In the genomic region with DNA sequence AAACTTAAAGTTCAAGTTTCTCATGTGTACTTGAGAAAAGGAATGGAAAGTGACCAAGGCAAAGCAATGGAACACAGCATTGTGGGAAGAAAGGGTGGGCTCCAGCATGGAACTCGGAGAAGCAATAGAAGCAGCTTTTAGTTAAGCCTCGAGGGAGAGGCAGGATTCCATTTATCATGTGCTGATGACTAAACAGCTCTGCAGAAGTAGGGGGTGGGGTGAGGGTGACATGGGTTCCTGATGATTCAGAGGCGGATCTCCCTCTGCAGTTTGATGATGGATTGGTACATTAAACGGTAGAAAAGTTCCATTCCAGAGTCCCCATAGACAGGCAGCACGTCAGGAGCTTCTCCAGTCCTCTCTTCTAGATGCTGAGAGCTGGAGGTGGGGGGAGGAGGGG, we compare ENCODE assay signal across 17 mouse cellular contexts. TPM values are rescaled to one million over a fixed set of nuclear protein-coding genes. Genes with fewer than 3 reads are reported as not detected.
A peak's percentile ranks its signal among the peaks of the same experiment; 100 is the strongest.
DNase-seq lines count a peak whose midpoint lies in the region; ATAC-seq and TF ChIP-seq lines count a peak whose summit lies in the region.
"Had no signal": no experiment of that assay in that cellular context is flagged by ENCODE, and none has a peak within 500 bp of the region (broad histone marks: within the 10 kb centered on the region; RNA-seq: fewer than 3 reads in every experiment).

No protein-coding gene starts in this region.

- no peaks in the 10 kb centered on the region for H3K27me3 ChIP-seq in limb, embryonic 14.5 days (ENCODE audit: control insufficient read depth, insufficient read depth, low read length)
- H3K27me3 ChIP-seq in limb, embryonic 10.5 days (ENCODE audit: low read depth, poor library complexity, severe bottlenecking): no peaks in the 10 kb centered on the region
- no peaks in the 10 kb centered on the region for H3K27me3 ChIP-seq in Patski
- H3K27me3 ChIP-seq: embryonic facial prominence, embryonic 15.5 days; midbrain, embryonic 15.5 days; stomach, embryonic 15.5 days had no signal

- no peak for ATAC-seq in limb, embryonic 14.5 days (ENCODE audit: low FRiP score, low read depth)
- ATAC-seq in Patski: peak; percentile 76
- ATAC-seq: midbrain, embryonic 15.5 days had no signal

- no peak overlapping the region for H3K27ac ChIP-seq in limb, embryonic 14.5 days (replicated peaks; ENCODE audit: low read depth, low read length)
- H3K27ac ChIP-seq in limb, embryonic 10.5 days: no peak overlapping the region
- peak overlapping the region; percentile 59 for H3K27ac ChIP-seq in embryonic fibroblast, embryonic 13.5 days (ENCODE audit: insufficient read depth, low read length)
- H3K27ac ChIP-seq: embryonic facial prominence, embryonic 15.5 days; midbrain, embryonic 15.5 days; stomach, embryonic 15.5 days had no signal

- in situ Hi-C loops in Patski (cut with MboI; ENCODE audit: low pct_unique_long_range_greater_than_20kb): no loop called here

- no peaks in the 10 kb centered on the region for H3K4me1 ChIP-seq in limb, embryonic 14.5 days (ENCODE audit: control insufficient read depth, insufficient read depth, low read length)
- H3K4me1 ChIP-seq in limb, embryonic 10.5 days: peaks cover 10% of the 10 kb centered on the region
- H3K4me1 ChIP-seq in embryonic fibroblast, embryonic 13.5 days (ENCODE audit: control insufficient read depth, insufficient read depth, low read length): peaks cover 11% of the 10 kb centered on the region
- H3K4me1 ChIP-seq: embryonic facial prominence, embryonic 15.5 days; midbrain, embryonic 15.5 days had no signal

- POLR2A ChIA-PET in Patski (lab: Charles Lee): no interaction called here

- no peak overlapping the region for H3K4me2 ChIP-seq in limb, embryonic 14.5 days (replicated peaks; ENCODE audit: low read depth, low read length, severe bottlenecking)
- H3K4me2 ChIP-seq: embryonic facial prominence, embryonic 15.5 days; liver, embryonic 11.5 days; midbrain, embryonic 15.5 days; stomach, embryonic 15.5 days had no signal

- H3K36me3 ChIP-seq in limb, embryonic 14.5 days (ENCODE audit: control insufficient read depth, insufficient read depth, low read length): no peaks in the 10 kb centered on the region
- no peaks in the 10 kb centered on the region for H3K36me3 ChIP-seq in limb, embryonic 10.5 days
- H3K36me3 ChIP-seq: embryonic facial prominence, embryonic 15.5 days; midbrain, embryonic 15.5 days; stomach, embryonic 15.5 days had no signal

- CTCF ChIA-PET in Patski (lab: Charles Lee): interaction anchor here (1.2 to 1.6 kb wide), 2 partner anchors 9 to 39 kb away, joined by 3 to 4 read pairs; no protein-coding TSS in a partner anchor

- no peak for TF ChIP-seq CTCF in Patski (IDR thresholded peaks at IDR 0.05)
- no peak for TF ChIP-seq CTCF in embryonic fibroblast, embryonic 13.5 days (IDR thresholded peaks at IDR 0.05; ENCODE audit: borderline replicate concordance, insufficient read depth, low read length)

- DNase-seq in embryo, embryonic 11 days: peak; percentile 10
- no peak for DNase-seq in embryo, embryonic 9.5 days (ENCODE audit: extremely low spot score)
- DNase-seq in limb, embryonic 14.5 days (ENCODE audit: low spot score): peak; percentile 26
- DNase-seq in limb, embryonic 10.5 days (ENCODE audit: low spot score): no peak
- DNase-seq in Patski (ENCODE audit: low read depth, low spot score): peak; percentile 50
- DNase-seq in frontal cortex, postnatal 14 days (ENCODE audit: low spot score in 2 of 2): no peak
- DNase-seq in layer of hippocampus, postnatal 25 days (ENCODE audit: extremely low spot score in 1 of 2, low spot score in 1 of 2): no peak
- DNase-seq: cerebellum, postnatal 10 days; heart, postnatal 36 days; kidney, adult 2 months; lung, postnatal 36 days; right cerebral cortex, postnatal 25 days had no signal

- no peak overlapping the region for H3K4me3 ChIP-seq in limb, embryonic 14.5 days (replicated peaks; ENCODE audit: low read length)
- no peak overlapping the region for H3K4me3 ChIP-seq in limb, embryonic 10.5 days
- no peak overlapping the region for H3K4me3 ChIP-seq in embryonic fibroblast, embryonic 13.5 days (ENCODE audit: insufficient read depth, low read length)
- H3K4me3 ChIP-seq: embryonic facial prominence, embryonic 15.5 days; midbrain, embryonic 15.5 days; stomach, embryonic 15.5 days had no signal

- 48% methylated on average over 5 of the region's 5 CpGs for WGBS in limb, embryonic 14.5 days
- 55% methylated on average over 5 of the region's 5 CpGs for WGBS in limb, embryonic 10.5 days

- H3K9me3 ChIP-seq in limb, embryonic 14.5 days (ENCODE audit: control insufficient read depth, low read length): no peaks in the 10 kb centered on the region
- no peaks in the 10 kb centered on the region for H3K9me3 ChIP-seq in limb, embryonic 10.5 days (replicated peaks)
- H3K9me3 ChIP-seq: embryonic facial prominence, embryonic 15.5 days; midbrain, embryonic 15.5 days; stomach, embryonic 15.5 days had no signal

- no peak for TF ChIP-seq POLR2A in limb, embryonic 14.5 days (IDR thresholded peaks at IDR 0.05; ENCODE audit: borderline replicate concordance, extremely low read depth, insufficient read depth, insufficient read length)
- TF ChIP-seq POLR2A in embryonic fibroblast, embryonic 13.5 days (IDR thresholded peaks at IDR 0.05; ENCODE audit: low read depth, low read length): no peak

- no peak overlapping the region for H3K9ac ChIP-seq in limb, embryonic 14.5 days (ENCODE audit: low read depth, low read length, severe bottlenecking)
- H3K9ac ChIP-seq: embryonic facial prominence, embryonic 15.5 days; midbrain, embryonic 15.5 days; stomach, embryonic 15.5 days had no signal

RNA-seq across cellular contexts. Expression of a gene that starts 48.5 kb away (rescaled TPM):
- 32.0 and 54.9 TPM in 2 replicates for polyA plus RNA-seq in limb, embryonic 14.5 days (2012; rRNA removed)
- polyA plus RNA-seq in limb, embryonic 14.5 days (2014; fragmentation: Nextera tagmentation; extraction: Ambion mirVana): 19.6 and 24.0 TPM in 2 replicates
- polyA plus RNA-seq in limb, embryonic 10.5 days (2016; fragmentation: Nextera tagmentation; extraction: Ambion mirVana): 4.2 and 4.9 TPM in 2 replicates
- 5.1 TPM for polyA plus RNA-seq in Patski (2021)
- polyA plus RNA-seq in embryonic fibroblast, embryonic 13.5 days (2011; ENCODE audit: insufficient read length, low read depth, missing spikeins): 1.7 and 2.1 TPM in 2 replicates
- 10 to 100 TPM; 42.0 to 45.1 TPM for total RNA-seq in layer of hippocampus, postnatal 25 days (2021)

RNA-seq across cellular contexts. Expression of a gene that starts 57.7 kb away (rescaled TPM):
- 561 and 678 TPM in 2 replicates for polyA plus RNA-seq in limb, embryonic 14.5 days (2012; rRNA removed)
- polyA plus RNA-seq in limb, embryonic 14.5 days (2014; fragmentation: Nextera tagmentation; extraction: Ambion mirVana): 1,575 and 1,593 TPM in 2 replicates
- 750 and 785 TPM in 2 replicates for polyA plus RNA-seq in limb, embryonic 10.5 days (2016; fragmentation: Nextera tagmentation; extraction: Ambion mirVana)
- 679 TPM for polyA plus RNA-seq in Patski (2021)
- polyA plus RNA-seq in embryonic fibroblast, embryonic 13.5 days (2011; ENCODE audit: insufficient read length, low read depth, missing spikeins): 8,859 and 9,134 TPM in 2 replicates
- 10 to 100 TPM; 45.7 to 46.6 TPM for total RNA-seq in layer of hippocampus, postnatal 25 days (2021)

Comparison
In these comparisons a context has a peak if more than half of its experiments do, and no peak if none do; other contexts are left out.
1. DNase-seq: peak in embryo, embryonic 11 days (single experiment), limb, embryonic 14.5 days (single experiment) and Patski (single experiment); none in embryo, embryonic 9.5 days (single experiment), limb, embryonic 10.5 days (single experiment), frontal cortex, postnatal 14 days (0 of 2) and layer of hippocampus, postnatal 25 days (0 of 2).